Comparison of ENCODE assay signal across 8 mouse cellular contexts in the genomic region with DNA sequence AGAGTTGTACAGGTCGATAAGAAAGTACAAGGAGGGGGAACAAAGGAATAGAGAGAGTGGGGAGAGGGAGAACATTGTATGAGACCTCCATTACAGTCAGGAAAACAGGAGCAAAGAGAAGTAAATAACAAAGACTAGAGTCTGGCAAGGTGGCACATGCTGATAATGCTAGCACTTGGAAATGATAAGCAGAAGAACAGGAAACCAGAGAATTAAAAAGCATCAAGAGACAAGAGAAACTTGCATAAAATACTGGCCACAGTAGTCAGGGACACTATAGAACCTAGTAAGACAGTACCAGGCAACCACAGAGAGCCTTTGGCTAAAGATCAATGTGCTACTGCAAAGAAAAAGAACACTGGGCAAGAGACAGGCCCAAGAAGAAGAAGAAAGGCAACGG. TPM values are rescaled to one million over a fixed set of nuclear protein-coding genes. Genes with fewer than 3 reads are reported as not detected.
DNase-seq lines count a peak whose midpoint lies in the region; ATAC-seq and TF ChIP-seq lines count a peak whose summit lies in the region.

No protein-coding gene starts in this region.

- 69% methylated on average over 2 of the region's 2 CpGs for WGBS in kidney, embryonic 15.5 days
- WGBS in embryonic facial prominence, embryonic 10.5 days, result 70% methylated on average over 2 of the region's 2 CpGs
- WGBS in intestine, embryonic 14.5 days, result 73% methylated on average over 2 of the region's 2 CpGs
- WGBS in midbrain, embryonic 16.5 days, result 66% methylated on average over 2 of the region's 2 CpGs
- WGBS in thymus, adult 2 months, result 35% methylated on average over 2 of the region's 2 CpGs

- H3K36me3 ChIP-seq in kidney, embryonic 15.5 days, result 0 out of 2 replicates have a peak, but pooled peaks cover 5% of the 10 kb centered on the region
- H3K36me3 ChIP-seq in embryonic facial prominence, embryonic 10.5 days (replicated peaks), result 0 out of 2 replicates have a peak, but pooled peaks cover 2% of the 10 kb centered on the region
- H3K36me3 ChIP-seq in intestine, embryonic 14.5 days (ENCODE audit: control insufficient read depth, insufficient read depth, low read length), result no peaks in the 10 kb centered on the region
- H3K36me3 ChIP-seq in midbrain, embryonic 16.5 days (ENCODE audit: control insufficient read depth, insufficient read depth, low read length), result no peaks in the 10 kb centered on the region
- no peaks in the 10 kb centered on the region for H3K36me3 ChIP-seq in thymus, adult 2 months (ENCODE audit: control insufficient read depth, insufficient read depth, low read length)

- 0 out of 2 replicates have a peak, but pooled peaks cover 12% of the 10 kb centered on the region for H3K4me1 ChIP-seq in kidney, embryonic 15.5 days
- H3K4me1 ChIP-seq in embryonic facial prominence, embryonic 10.5 days, result peaks cover 12% of the 10 kb centered on the region
- H3K4me1 ChIP-seq in intestine, embryonic 14.5 days (replicated peaks; ENCODE audit: control insufficient read depth, insufficient read depth, low read length), result 0 out of 2 replicates have a peak, but pooled peaks cover 8% of the 10 kb centered on the region
- H3K4me1 ChIP-seq in midbrain, embryonic 16.5 days (ENCODE audit: control insufficient read depth, insufficient read depth, low read length), result peaks cover 11% of the 10 kb centered on the region; the same call in 1 of the 2 replicates
- H3K4me1 ChIP-seq in thymus, adult 2 months (replicated peaks; ENCODE audit: control insufficient read depth, insufficient read depth, low read length), result peaks cover 6% of the 10 kb centered on the region

- peaks cover 8% of the 10 kb centered on the region for H3K9me3 ChIP-seq in kidney, embryonic 15.5 days (replicated peaks)
- peaks cover 10% of the 10 kb centered on the region; the same call in 1 of the 2 replicates for H3K9me3 ChIP-seq in embryonic facial prominence, embryonic 10.5 days
- peaks cover 7% of the 10 kb centered on the region; the same call in 1 of the 2 replicates for H3K9me3 ChIP-seq in intestine, embryonic 14.5 days (ENCODE audit: control insufficient read depth, low read length)
- H3K9me3 ChIP-seq in midbrain, embryonic 16.5 days (replicated peaks; ENCODE audit: control insufficient read depth, low read length, poor library complexity, severe bottlenecking), result no peaks in the 10 kb centered on the region; the same call in 1 of the 2 replicates

- no peaks in the 10 kb centered on the region for H3K27me3 ChIP-seq in kidney, embryonic 15.5 days
- no peaks in the 10 kb centered on the region for H3K27me3 ChIP-seq in embryonic facial prominence, embryonic 10.5 days (replicated peaks; ENCODE audit: low read depth, poor library complexity, severe bottlenecking)
- H3K27me3 ChIP-seq in intestine, embryonic 14.5 days (replicated peaks; ENCODE audit: control insufficient read depth, insufficient read depth, low read length), result no peaks in the 10 kb centered on the region
- H3K27me3 ChIP-seq in midbrain, embryonic 16.5 days (ENCODE audit: control insufficient read depth, insufficient read depth, low read depth, low read length), result no peaks in the 10 kb centered on the region
- no peaks in the 10 kb centered on the region for H3K27me3 ChIP-seq in thymus, adult 2 months (ENCODE audit: control insufficient read depth, insufficient read depth, low read length)

- TF ChIP-seq CTCF in thymus, adult 2 months (IDR thresholded peaks at IDR 0.05; ENCODE audit: borderline replicate concordance, control insufficient read depth, extremely low read depth, insufficient read depth, low read length, poor library complexity), result no peak

- no peak for TF ChIP-seq POLR2A in thymus, adult 2 months (IDR thresholded peaks at IDR 0.05; ENCODE audit: control insufficient read depth, extremely low read depth, insufficient read depth, low read length, poor library complexity)

- DNase-seq in kidney, adult 18-20 months, result no peak
- no peak for DNase-seq in embryonic facial prominence, embryonic 10.5 days (ENCODE audit: low spot score)
- no peak for DNase-seq in intestine, embryonic 14.5 days (ENCODE audit: low spot score)
- DNase-seq in natural killer cell, adult 2 months (ENCODE audit: low spot score in 2 of 2), result no peak
- no peak for DNase-seq in thymus, adult 2 months
- DNase-seq in layer of hippocampus, postnatal 25 days (ENCODE audit: extremely low spot score in 1 of 2, low spot score in 1 of 2), result no peak

- 0 out of 2 replicates have a peak, but pooled peaks have one; percentile 2 for ATAC-seq in kidney, embryonic 15.5 days (replicated peaks; ENCODE audit: low FRiP score)
- no peak for ATAC-seq in intestine, embryonic 14.5 days (replicated peaks; ENCODE audit: low FRiP score, low TSS enrichment, low read depth)
- no peak for ATAC-seq in midbrain, embryonic 16.5 days

- H3K27ac ChIP-seq in kidney, embryonic 15.5 days, result no peak overlapping the region; the same call in 1 of the 2 replicates
- H3K27ac ChIP-seq in embryonic facial prominence, embryonic 10.5 days (replicated peaks), result peak overlapping the region; percentile 93
- no peak overlapping the region for H3K27ac ChIP-seq in intestine, embryonic 14.5 days (ENCODE audit: low read depth)
- H3K27ac ChIP-seq in midbrain, embryonic 16.5 days (ENCODE audit: low read length), result no peak overlapping the region
- no peak overlapping the region for H3K27ac ChIP-seq in thymus, adult 2 months (ENCODE audit: control insufficient read depth, insufficient read depth, low read length)

- H3K4me3 ChIP-seq in kidney, embryonic 15.5 days (replicated peaks), result peak overlapping the region; percentile 67
- H3K4me3 ChIP-seq in embryonic facial prominence, embryonic 10.5 days, result peak overlapping the region; percentile 70
- peak overlapping the region; percentile 63 for H3K4me3 ChIP-seq in intestine, embryonic 14.5 days (ENCODE audit: low read depth, low read length)
- H3K4me3 ChIP-seq in midbrain, embryonic 16.5 days (ENCODE audit: low read depth, low read length), result peak overlapping the region; percentile 45
- H3K4me3 ChIP-seq in thymus, adult 2 months (ENCODE audit: control insufficient read depth, insufficient read depth, low read length), result no peak overlapping the region

- H3K4me2 ChIP-seq in kidney, embryonic 15.5 days, result peak overlapping the region; percentile 85
- H3K4me2 ChIP-seq in intestine, embryonic 14.5 days (ENCODE audit: low read length), result peak overlapping the region; percentile 70
- peak overlapping the region; percentile 69 for H3K4me2 ChIP-seq in midbrain, embryonic 16.5 days (ENCODE audit: low read length)

- H3K9ac ChIP-seq in kidney, embryonic 15.5 days, result peak overlapping the region; percentile 47
- H3K9ac ChIP-seq in intestine, embryonic 14.5 days (ENCODE audit: low read length), result peak overlapping the region; percentile 66
- H3K9ac ChIP-seq in midbrain, embryonic 16.5 days (ENCODE audit: low read depth, low read length), result peak overlapping the region; percentile 67

RNA-seq across cellular contexts. Expression of a gene that starts 16.7 kb away (rescaled TPM):
- 5.5 and 5.7 TPM in 2 replicates for polyA plus RNA-seq in kidney, embryonic 15.5 days (2015; fragmentation: Nextera tagmentation; extraction: Ambion mirVana)
- 4.1 and 4.7 TPM in 2 replicates for polyA plus RNA-seq in embryonic facial prominence, embryonic 10.5 days (2016; fragmentation: Nextera tagmentation; extraction: Ambion mirVana)
- 4.2 and 5.0 TPM in 2 replicates for polyA plus RNA-seq in intestine, embryonic 14.5 days (2014; fragmentation: Nextera tagmentation; extraction: Ambion mirVana)
- polyA plus RNA-seq in midbrain, embryonic 16.5 days (2015; fragmentation: Nextera tagmentation; extraction: Ambion mirVana), result 10.1 and 11.2 TPM in 2 replicates
- 0.17 and 0.23 TPM in 2 replicates for polyA plus RNA-seq in thymus, adult 2 months (2012; rRNA removed)
- total RNA-seq in layer of hippocampus, postnatal 25 days (2021), result 1 to 10 TPM; 3.1 to 3.4 TPM

RNA-seq across cellular contexts. Expression of a gene that starts 19.8 kb away (rescaled TPM):
- 1.8 and 2.4 TPM in 2 replicates for polyA plus RNA-seq in kidney, embryonic 15.5 days (2015; fragmentation: Nextera tagmentation; extraction: Ambion mirVana)
- 0.98 and 1.4 TPM in 2 replicates for polyA plus RNA-seq in embryonic facial prominence, embryonic 10.5 days (2016; fragmentation: Nextera tagmentation; extraction: Ambion mirVana)
- 2.5 and 2.8 TPM in 2 replicates for polyA plus RNA-seq in intestine, embryonic 14.5 days (2014; fragmentation: Nextera tagmentation; extraction: Ambion mirVana)
- polyA plus RNA-seq in midbrain, embryonic 16.5 days (2015; fragmentation: Nextera tagmentation; extraction: Ambion mirVana), result 6.0 and 7.1 TPM in 2 replicates
- polyA plus RNA-seq in thymus, adult 2 months (2012; rRNA removed), result 24.5 and 25.9 TPM in 2 replicates
- total RNA-seq in layer of hippocampus, postnatal 25 days (2021), result 1 to 10 TPM; 2.3 to 2.8 TPM

RNA-seq across cellular contexts. Expression of a gene that starts 26.3 kb away (rescaled TPM):
- polyA plus RNA-seq in kidney, embryonic 15.5 days (2015; fragmentation: Nextera tagmentation; extraction: Ambion mirVana), result 27.4 and 27.5 TPM in 2 replicates
- polyA plus RNA-seq in embryonic facial prominence, embryonic 10.5 days (2016; fragmentation: Nextera tagmentation; extraction: Ambion mirVana), result 28.7 and 32.0 TPM in 2 replicates
- 18.6 and 23.6 TPM in 2 replicates for polyA plus RNA-seq in intestine, embryonic 14.5 days (2014; fragmentation: Nextera tagmentation; extraction: Ambion mirVana)
- 21.2 and 24.6 TPM in 2 replicates for polyA plus RNA-seq in midbrain, embryonic 16.5 days (2015; fragmentation: Nextera tagmentation; extraction: Ambion mirVana)
- polyA plus RNA-seq in thymus, adult 2 months (2012; rRNA removed), result 16.9 and 17.3 TPM in 2 replicates
- total RNA-seq in layer of hippocampus, postnatal 25 days (2021), result 10 to 100 TPM; 16.7 to 16.9 TPM

RNA-seq across cellular contexts. Expression of a gene that starts 37.6 kb away (rescaled TPM):
- polyA plus RNA-seq in kidney, embryonic 15.5 days (2015; fragmentation: Nextera tagmentation; extraction: Ambion mirVana), result 28.8 and 30.1 TPM in 2 replicates
- 32.8 and 39.1 TPM in 2 replicates for polyA plus RNA-seq in embryonic facial prominence, embryonic 10.5 days (2016; fragmentation: Nextera tagmentation; extraction: Ambion mirVana)
- 13.2 and 18.3 TPM in 2 replicates for polyA plus RNA-seq in intestine, embryonic 14.5 days (2014; fragmentation: Nextera tagmentation; extraction: Ambion mirVana)
- polyA plus RNA-seq in midbrain, embryonic 16.5 days (2015; fragmentation: Nextera tagmentation; extraction: Ambion mirVana), result 185 and 187 TPM in 2 replicates
- polyA plus RNA-seq in thymus, adult 2 months (2012; rRNA removed), result 0.59 and 1.9 TPM in 2 replicates
- 10 to 100 TPM; 24.3 to 29.0 TPM for total RNA-seq in layer of hippocampus, postnatal 25 days (2021)

RNA-seq across cellular contexts. Expression of a gene that starts 40.7 kb away (rescaled TPM):
- 16.0 and 16.8 TPM in 2 replicates for polyA plus RNA-seq in kidney, embryonic 15.5 days (2015; fragmentation: Nextera tagmentation; extraction: Ambion mirVana)
- 13.5 and 15.8 TPM in 2 replicates for polyA plus RNA-seq in embryonic facial prominence, embryonic 10.5 days (2016; fragmentation: Nextera tagmentation; extraction: Ambion mirVana)
- 12.3 and 13.1 TPM in 2 replicates for polyA plus RNA-seq in intestine, embryonic 14.5 days (2014; fragmentation: Nextera tagmentation; extraction: Ambion mirVana)
- polyA plus RNA-seq in midbrain, embryonic 16.5 days (2015; fragmentation: Nextera tagmentation; extraction: Ambion mirVana), result 14.1 and 15.6 TPM in 2 replicates
- 1.6 and 1.9 TPM in 2 replicates for polyA plus RNA-seq in thymus, adult 2 months (2012; rRNA removed)
- 1 to 10 TPM; 5.8 TPM for total RNA-seq in layer of hippocampus, postnatal 25 days (2021)
